Mouse (Mus musculus): ENCODE data around the gene Olfr30. TPM values are rescaled to one million over a fixed set of nuclear protein-coding genes. Genes with fewer than 3 reads are reported as not detected.

The Olfr30 gene
- polyA plus RNA-seq, 1 experiment from 2014 or later, result not detected

Other genes with a start within 250 kb of the Olfr30 start
- gene 4930438A08Rik, start 187.5 kb downstream of the Olfr30 start, polyA plus RNA-seq (2015; fragmentation: Nextera tagmentation; extraction: Ambion mirVana), result not detected in 2 replicates
- 34.0 and 34.3 TPM in 2 replicates for gene Zfp692, start 155.2 kb downstream of the Olfr30 start, polyA plus RNA-seq (2015; fragmentation: Nextera tagmentation; extraction: Ambion mirVana)
- 39.0 and 40.6 TPM in 2 replicates for gene Zfp672, start 131.9 kb downstream of the Olfr30 start, polyA plus RNA-seq (2015; fragmentation: Nextera tagmentation; extraction: Ambion mirVana)
- 50.7 and 54.9 TPM in 2 replicates for gene Sh3bp5l, start 131.5 kb downstream of the Olfr30 start, polyA plus RNA-seq (2015; fragmentation: Nextera tagmentation; extraction: Ambion mirVana)
- gene Lypd8, start 83.2 kb downstream of the Olfr30 start, polyA plus RNA-seq (2015; fragmentation: Nextera tagmentation; extraction: Ambion mirVana), result 0.15 TPM in 1 of 2 replicates, not detected in the other
- not detected in 2 replicates for gene 1810065E05Rik, start 41.2 kb downstream of the Olfr30 start, polyA plus RNA-seq (2015; fragmentation: Nextera tagmentation; extraction: Ambion mirVana)
- not detected in 2 replicates for gene Gm12253, start 29.7 kb downstream of the Olfr30 start, polyA plus RNA-seq (2015; fragmentation: Nextera tagmentation; extraction: Ambion mirVana)
- gene Lypd9, start 9.3 kb downstream of the Olfr30 start, polyA plus RNA-seq (2015; fragmentation: Nextera tagmentation; extraction: Ambion mirVana), result not detected in 2 replicates
- not detected in 2 replicates for gene Olfr332, start 30.3 kb upstream of the Olfr30 start, polyA plus RNA-seq (2015; fragmentation: Nextera tagmentation; extraction: Ambion mirVana)
- gene Olfr331, start 40.3 kb upstream of the Olfr30 start, polyA plus RNA-seq (2015; fragmentation: Nextera tagmentation; extraction: Ambion mirVana), result not detected in 2 replicates
- not detected in 2 replicates for gene Olfr330, start 72.6 kb upstream of the Olfr30 start, polyA plus RNA-seq (2015; fragmentation: Nextera tagmentation; extraction: Ambion mirVana)
- not detected in 2 replicates for gene Olfr329-ps, start 84.2 kb upstream of the Olfr30 start, polyA plus RNA-seq (2015; fragmentation: Nextera tagmentation; extraction: Ambion mirVana)
- 0.10 TPM in 1 of 2 replicates, not detected in the other for gene Olfr328, start 93.4 kb upstream of the Olfr30 start, polyA plus RNA-seq (2015; fragmentation: Nextera tagmentation; extraction: Ambion mirVana)
- gene Olfr224, start 108.3 kb upstream of the Olfr30 start, polyA plus RNA-seq (2015; fragmentation: Nextera tagmentation; extraction: Ambion mirVana), result not detected in 2 replicates
- gene Olfr325, start 115.5 kb upstream of the Olfr30 start, polyA plus RNA-seq (2015; fragmentation: Nextera tagmentation; extraction: Ambion mirVana), result not detected in 2 replicates
- gene Olfr324, start 132.8 kb upstream of the Olfr30 start, polyA plus RNA-seq (2015; fragmentation: Nextera tagmentation; extraction: Ambion mirVana), result not detected in 2 replicates
- gene 2210407C18Rik, start 153.8 kb upstream of the Olfr30 start, polyA plus RNA-seq (2015; fragmentation: Nextera tagmentation; extraction: Ambion mirVana), result not detected in 2 replicates
- gene Olfr323, start 168.2 kb upstream of the Olfr30 start, polyA plus RNA-seq (2015; fragmentation: Nextera tagmentation; extraction: Ambion mirVana), result not detected in 2 replicates
- gene Trim58, start 178.2 kb upstream of the Olfr30 start, polyA plus RNA-seq (2015; fragmentation: Nextera tagmentation; extraction: Ambion mirVana), result not detected in 2 replicates
- not detected in 2 replicates for gene Olfr322, start 196.5 kb upstream of the Olfr30 start, polyA plus RNA-seq (2015; fragmentation: Nextera tagmentation; extraction: Ambion mirVana)
- gene Olfr320, start 218.8 kb upstream of the Olfr30 start, polyA plus RNA-seq (2015; fragmentation: Nextera tagmentation; extraction: Ambion mirVana), result not detected in 2 replicates
- 0.19 TPM in 1 of 2 replicates, not detected in the other for gene Olfr319, start 236.9 kb upstream of the Olfr30 start, polyA plus RNA-seq (2015; fragmentation: Nextera tagmentation; extraction: Ambion mirVana)